Mouse (Mus musculus): ENCODE results near the gene Hoxd4. TPM values are rescaled to one million over a fixed set of nuclear protein-coding genes. Genes with fewer than 3 reads are reported as not detected.

The Hoxd4 gene
- polyA plus RNA-seq, 1 experiment from 2014 or later, result 1.9 TPM

GRCm38 (mm10) chr2:74688795-74689573 lies 22.7 kb upstream of the Hoxd4 start:
- no peaks in the 10 kb centered on the region for H3K9me3 ChIP-seq (ENCODE audit: control insufficient read depth, low read length)
- H3K4me1 ChIP-seq (ENCODE audit: control insufficient read depth, insufficient read depth, low read length), result peaks cover 26% of the 10 kb centered on the region
- H3K36me3 ChIP-seq (ENCODE audit: control insufficient read depth, insufficient read depth, low read length), result no peaks in the 10 kb centered on the region
- ATAC-seq (ENCODE audit: insufficient number of reproducible peaks, low FRiP score, low TSS enrichment, low read depth) (no peak), DNase-seq (ENCODE audit: low spot score) (peak; percentile 71)
- peak overlapping the region; percentile 97 for H3K27ac ChIP-seq (replicated peaks; ENCODE audit: low read depth, low read length)
- H3K4me3 ChIP-seq (ENCODE audit: low read depth, low read length), result peak overlapping the region; percentile 66
- H3K4me2 ChIP-seq (ENCODE audit: low read depth, severe bottlenecking), result peak overlapping the region; percentile 90
- 1% methylated on average over 12 of the region's 12 CpGs for WGBS
- peaks cover 6% of the 10 kb centered on the region; the same call in 1 of the 2 replicates for H3K27me3 ChIP-seq (ENCODE audit: control insufficient read depth, insufficient read depth, low read length)
- peak overlapping the region; percentile 98 for H3K9ac ChIP-seq (ENCODE audit: low read length)

DNA sequence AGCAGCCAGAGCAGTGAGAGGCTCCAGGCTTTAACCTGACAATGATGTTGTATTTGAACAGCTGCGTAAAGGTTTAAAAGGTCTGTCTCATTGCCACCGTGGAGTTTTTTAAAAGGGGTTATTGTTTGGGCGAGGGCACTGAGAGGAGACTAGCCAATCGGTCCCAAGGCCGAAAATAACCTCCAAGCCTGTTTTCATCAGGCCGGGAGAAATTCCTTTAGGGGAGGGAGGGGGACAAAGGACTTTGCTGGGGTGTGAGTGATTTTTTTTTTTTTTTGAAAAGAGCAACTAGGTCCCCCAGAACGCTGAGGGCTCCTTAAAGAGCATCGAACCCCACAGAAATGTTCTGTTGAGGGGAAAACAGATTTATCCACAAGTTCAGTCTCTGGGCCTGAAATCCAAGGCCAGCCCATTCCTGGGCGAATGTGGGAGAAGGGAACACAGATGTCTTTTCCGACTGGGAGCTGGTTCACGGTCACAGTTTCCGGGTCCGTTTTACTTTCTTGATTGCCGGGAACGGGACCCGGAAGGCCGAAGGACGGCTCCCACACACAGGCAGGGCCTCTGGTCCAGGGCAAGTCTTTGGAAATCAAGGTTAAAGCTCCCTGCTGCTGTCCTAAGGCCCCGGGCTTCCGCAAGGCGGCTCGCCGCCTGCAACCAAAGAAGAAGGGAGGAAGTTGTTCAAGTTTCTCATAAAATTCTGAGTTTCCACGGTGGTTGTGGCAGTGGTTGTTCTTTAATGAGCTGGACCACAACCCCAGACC lies 22.0 kb upstream of the Hoxd4 start:
- WGBS, result under 1% methylated on average over 24 of the region's 24 CpGs
- peak overlapping the region; percentile 90 for H3K4me2 ChIP-seq (ENCODE audit: low read depth, severe bottlenecking)
- H3K4me1 ChIP-seq (ENCODE audit: control insufficient read depth, insufficient read depth, low read length), result peaks cover 24% of the 10 kb centered on the region
- H3K9ac ChIP-seq (ENCODE audit: low read length), result peak overlapping the region; percentile 98
- peak; percentile 81 for DNase-seq (ENCODE audit: low spot score)
- H3K36me3 ChIP-seq (ENCODE audit: control insufficient read depth, insufficient read depth, low read length), result no peaks in the 10 kb centered on the region
- no peak for ATAC-seq (ENCODE audit: insufficient number of reproducible peaks, low FRiP score, low TSS enrichment, low read depth)
- no peaks in the 10 kb centered on the region for H3K9me3 ChIP-seq (ENCODE audit: control insufficient read depth, low read length)
- H3K27ac ChIP-seq (replicated peaks; ENCODE audit: low read depth, low read length), result peak overlapping the region; percentile 97
- peaks cover 6% of the 10 kb centered on the region; the same call in 1 of the 2 replicates for H3K27me3 ChIP-seq (ENCODE audit: control insufficient read depth, insufficient read depth, low read length)
- H3K4me3 ChIP-seq (ENCODE audit: low read depth, low read length), result peak overlapping the region; percentile 66

- peak overlapping the region; percentile 98 for H3K9ac ChIP-seq (ENCODE audit: low read length)
Measured at GRCm38 (mm10) chr2:74690338-74690716, 21.4 kb upstream of the Hoxd4 start.

DNA sequence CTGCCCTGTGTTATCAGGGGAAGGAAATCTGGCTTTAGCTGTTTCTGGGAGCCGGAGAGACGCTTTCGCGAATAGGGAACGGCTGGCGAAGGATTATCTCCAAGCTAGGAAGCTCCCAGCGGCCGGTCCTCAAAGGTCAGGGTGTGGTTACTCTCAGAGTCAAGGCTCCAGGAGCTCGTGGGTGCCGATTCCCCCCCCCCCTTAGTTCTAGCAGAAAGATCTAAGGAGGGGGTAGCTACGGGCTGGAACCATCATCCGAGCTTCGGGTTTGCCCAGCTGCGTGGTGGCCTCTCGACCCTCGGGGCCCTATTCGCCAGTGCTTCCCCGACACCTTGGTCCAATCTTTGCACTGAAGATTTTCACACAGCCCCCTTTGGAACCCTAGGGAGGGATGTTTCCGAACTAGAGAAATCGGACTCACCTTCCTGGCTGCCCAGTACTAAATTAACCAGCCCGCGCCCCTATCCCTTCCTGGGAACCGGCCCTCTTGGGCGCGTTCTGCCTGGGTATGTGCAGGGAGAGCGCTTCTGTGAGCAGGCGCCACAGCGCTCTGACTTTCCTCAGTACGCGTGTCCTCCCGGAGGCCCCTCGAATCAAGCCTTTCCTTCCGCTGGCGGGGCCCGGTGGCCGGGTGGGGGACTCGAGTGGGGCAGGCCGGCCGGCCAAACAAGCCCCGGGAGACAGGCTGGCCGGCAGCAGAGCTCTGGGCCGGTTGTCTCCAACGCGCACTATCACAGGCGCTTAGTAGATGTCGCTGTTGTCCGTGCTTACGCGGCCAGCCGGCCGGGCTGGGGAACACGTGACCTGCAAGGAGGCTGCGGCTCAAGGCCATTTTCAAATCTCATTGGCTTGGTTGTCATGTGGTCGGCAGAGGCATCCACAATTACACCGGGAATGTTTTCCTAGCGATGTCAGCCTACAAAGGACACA lies 20.4 kb upstream of the Hoxd4 start, which contains the start of gene Hoxd10:
Hoxd10 (plus strand) TSS at position 903 of the 930 bp plus-strand sequence.
- Histone ChIP-seq H3K9ac (ENCODE audit: low read length) (peak within 1 kb of the TSS; percentile 96), H3K4me1 (ENCODE audit: control insufficient read depth, insufficient read depth, low read length) (peaks cover 34% of the 10 kb centered on the region), H3K9me3 (ENCODE audit: control insufficient read depth, low read length) (no peaks in the 10 kb centered on the region), H3K4me2 (ENCODE audit: low read depth, severe bottlenecking) (peak within 1 kb of the TSS; percentile 93), H3K4me3 (ENCODE audit: low read depth, low read length) (peak within 1 kb of the TSS; percentile 61), H3K36me3 (ENCODE audit: control insufficient read depth, insufficient read depth, low read length) (no peaks in the 10 kb centered on the region), H3K27me3 (ENCODE audit: control insufficient read depth, insufficient read depth, low read length) (peaks cover 6% of the 10 kb centered on the region; the same call in 1 of the 2 replicates), H3K27ac (replicated peaks; ENCODE audit: low read depth, low read length) (peak within 1 kb of the TSS; percentile 94)
- ATAC-seq (ENCODE audit: insufficient number of reproducible peaks, low FRiP score, low TSS enrichment, low read depth) (peak; percentile 80), DNase-seq (ENCODE audit: low spot score) (peak; percentile 90)
- under 1% methylated on average over 56 of the region's 56 CpGs for WGBS

More at GRCm38 (mm10) chr2:74690338-74690716, 21.4 kb upstream of the Hoxd4 start:
- ATAC-seq (ENCODE audit: insufficient number of reproducible peaks, low FRiP score, low TSS enrichment, low read depth), result no peak
- Histone ChIP-seq H3K4me2 (ENCODE audit: low read depth, severe bottlenecking) (peak overlapping the region; percentile 93), H3K27ac (replicated peaks; ENCODE audit: low read depth, low read length) (peak overlapping the region; percentile 97), H3K4me1 (ENCODE audit: control insufficient read depth, insufficient read depth, low read length) (peaks cover 29% of the 10 kb centered on the region), H3K4me3 (ENCODE audit: low read depth, low read length) (peak overlapping the region; percentile 66), H3K36me3 (ENCODE audit: control insufficient read depth, insufficient read depth, low read length) (no peaks in the 10 kb centered on the region), H3K9me3 (ENCODE audit: control insufficient read depth, low read length) (no peaks in the 10 kb centered on the region), H3K27me3 (ENCODE audit: control insufficient read depth, insufficient read depth, low read length) (peaks cover 6% of the 10 kb centered on the region; the same call in 1 of the 2 replicates)
- WGBS, result 4% methylated on average over 8 of the region's 8 CpGs
- no peak for DNase-seq (ENCODE audit: low spot score)

GRCm38 (mm10) chr2:74691995-74692807 lies 19.5 kb upstream of the Hoxd4 start:
- DNase-seq (ENCODE audit: low spot score), result peak; percentile 66
- Histone ChIP-seq H3K36me3 (ENCODE audit: control insufficient read depth, insufficient read depth, low read length) (no peaks in the 10 kb centered on the region), H3K9ac (ENCODE audit: low read length) (peak overlapping the region; percentile 96), H3K27me3 (ENCODE audit: control insufficient read depth, insufficient read depth, low read length) (peaks cover 6% of the 10 kb centered on the region; the same call in 1 of the 2 replicates), H3K9me3 (ENCODE audit: control insufficient read depth, low read length) (no peaks in the 10 kb centered on the region), H3K4me1 (ENCODE audit: control insufficient read depth, insufficient read depth, low read length) (peaks cover 42% of the 10 kb centered on the region), H3K4me3 (ENCODE audit: low read depth, low read length) (peak overlapping the region; percentile 61), H3K4me2 (ENCODE audit: low read depth, severe bottlenecking) (peak overlapping the region; percentile 93), H3K27ac (replicated peaks; ENCODE audit: low read depth, low read length) (peak overlapping the region; percentile 94)
- 2% methylated on average over 35 of the region's 35 CpGs for WGBS
- peak; percentile 28; the same call in 1 of the 2 replicates for ATAC-seq (ENCODE audit: insufficient number of reproducible peaks, low FRiP score, low TSS enrichment, low read depth)

DNA sequence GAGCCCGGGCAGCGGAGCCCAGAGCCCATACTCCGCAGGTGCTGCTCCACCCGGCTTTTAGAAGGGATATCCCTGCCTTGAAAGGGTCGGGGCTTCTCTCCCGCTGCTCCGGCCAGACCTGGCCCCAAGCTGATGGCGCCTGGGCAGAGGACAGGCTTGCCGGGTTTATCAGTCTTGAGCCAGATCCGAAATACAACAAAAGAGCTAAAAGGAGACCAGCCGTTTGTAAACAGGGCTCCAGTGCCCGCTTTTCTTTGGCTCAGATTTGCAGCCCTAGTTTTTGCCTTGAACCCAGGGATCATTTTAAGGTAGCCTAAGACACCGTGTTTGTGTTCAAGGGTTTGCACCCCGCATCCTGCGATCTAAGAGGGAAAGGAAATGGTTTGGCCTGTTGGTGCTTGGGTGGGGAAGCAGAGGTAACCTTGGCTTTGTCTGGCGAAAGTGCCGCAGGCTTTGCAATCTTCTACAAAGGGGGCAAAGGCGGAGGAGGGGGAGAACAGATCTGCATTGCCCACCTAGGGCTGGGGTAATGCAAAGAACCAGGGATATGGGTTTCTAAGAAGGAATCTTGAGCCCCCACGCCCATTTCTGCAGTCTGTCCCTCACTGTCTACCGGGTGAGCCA lies 18.8 kb upstream of the Hoxd4 start:
- ATAC-seq (ENCODE audit: insufficient number of reproducible peaks, low FRiP score, low TSS enrichment, low read depth) (no peak), DNase-seq (ENCODE audit: low spot score) (peak; percentile 62)
- 2% methylated on average over 20 of the region's 20 CpGs for WGBS
- H3K27ac ChIP-seq (replicated peaks; ENCODE audit: low read depth, low read length), result peak overlapping the region; percentile 94
- H3K4me1 ChIP-seq (ENCODE audit: control insufficient read depth, insufficient read depth, low read length), result peaks cover 39% of the 10 kb centered on the region
- H3K36me3 ChIP-seq (ENCODE audit: control insufficient read depth, insufficient read depth, low read length), result no peaks in the 10 kb centered on the region
- peak overlapping the region; percentile 93 for H3K4me2 ChIP-seq (ENCODE audit: low read depth, severe bottlenecking)
- H3K4me3 ChIP-seq (ENCODE audit: low read depth, low read length), result peak overlapping the region; percentile 61
- peaks cover 3% of the 10 kb centered on the region; the same call in 1 of the 2 replicates for H3K27me3 ChIP-seq (ENCODE audit: control insufficient read depth, insufficient read depth, low read length)
- H3K9me3 ChIP-seq (ENCODE audit: control insufficient read depth, low read length), result no peaks in the 10 kb centered on the region
- peak overlapping the region; percentile 96 for H3K9ac ChIP-seq (ENCODE audit: low read length)

DNA sequence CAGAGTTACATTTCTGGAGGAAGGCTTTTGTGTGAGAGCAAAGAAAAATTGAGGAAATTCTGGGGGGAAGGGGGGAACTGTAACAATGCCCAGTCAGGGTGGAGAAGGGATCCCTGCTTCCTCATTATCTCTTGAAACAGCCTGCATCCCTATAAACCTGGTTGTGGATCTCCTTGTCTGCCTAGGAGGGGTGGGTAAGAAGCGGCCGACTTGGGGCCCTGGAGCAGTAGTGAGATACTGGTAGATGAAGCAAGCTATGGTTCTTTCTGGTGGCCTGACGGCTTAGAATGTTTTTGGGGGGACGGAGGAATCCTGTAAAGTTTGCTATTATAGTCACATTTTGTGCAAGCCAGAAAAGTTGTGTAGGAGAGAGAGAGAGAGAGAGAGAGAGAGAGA lies 18.3 kb upstream of the Hoxd4 start:
- DNase-seq (ENCODE audit: low spot score), result peak; percentile 54
- ATAC-seq (ENCODE audit: insufficient number of reproducible peaks, low FRiP score, low TSS enrichment, low read depth), result no peak

More for the DNA sequence above, 18.3 kb upstream of the Hoxd4 start:
- Histone ChIP-seq H3K4me1 (ENCODE audit: control insufficient read depth, insufficient read depth, low read length) (peaks cover 39% of the 10 kb centered on the region), H3K9me3 (ENCODE audit: control insufficient read depth, low read length) (no peaks in the 10 kb centered on the region), H3K4me2 (ENCODE audit: low read depth, severe bottlenecking) (peak overlapping the region; percentile 93), H3K9ac (ENCODE audit: low read length) (peak overlapping the region; percentile 96), H3K27me3 (ENCODE audit: control insufficient read depth, insufficient read depth, low read length) (no peaks in the 10 kb centered on the region; the same call in 1 of the 2 replicates), H3K36me3 (ENCODE audit: control insufficient read depth, insufficient read depth, low read length) (no peaks in the 10 kb centered on the region), H3K27ac (replicated peaks; ENCODE audit: low read depth, low read length) (peak overlapping the region; percentile 94), H3K4me3 (ENCODE audit: low read depth, low read length) (peak overlapping the region; percentile 61)
- WGBS, result 7% methylated on average over 4 of the region's 4 CpGs

Data from limb, embryonic 11.5 days (tissue).